Mouse (Mus musculus): ENCODE measurements at regions not wholly inside any gene's neighbourhood (a gene's known extent, or its start where the extent isn't known, plus 50 kb on each side); places are given as distances from the start of the nearest gene placed in this dataset.

GRCm38 (mm10) chr17:44370966-44371465 lies 182.6 kb downstream of the Clic5 start:
- no peak overlapping the region for H3K4me3 ChIP-seq (ENCODE audit: low read depth, low read length)
- no peaks in the 10 kb centered on the region for H3K27me3 ChIP-seq (ENCODE audit: control insufficient read depth, insufficient read depth, low read length)
- no peak overlapping the region for H3K27ac ChIP-seq (ENCODE audit: low read depth)
- DNase-seq (ENCODE audit: low spot score) (no peak), ATAC-seq (ENCODE audit: insufficient read depth, low read depth) (no peak)
- no peak for TF ChIP-seq EP300 (IDR thresholded peaks at IDR 0.05; ENCODE audit: low read depth)
- no peak for TF ChIP-seq CTCF (IDR thresholded peaks at IDR 0.05; ENCODE audit: low read depth)
- 0 out of 2 replicates have a peak, but pooled peaks cover 7% of the 10 kb centered on the region for H3K9me3 ChIP-seq (replicated peaks; ENCODE audit: control insufficient read depth, low read length)
- H3K4me2 ChIP-seq (ENCODE audit: low read depth, low read length): no peak overlapping the region
- 79% methylated on average over 3 of the region's 3 CpGs for WGBS
- no peaks in the 10 kb centered on the region for H3K36me3 ChIP-seq (replicated peaks; ENCODE audit: control insufficient read depth, insufficient read depth, low read length)
- H3K4me1 ChIP-seq (ENCODE audit: control insufficient read depth, insufficient read depth): peaks cover 18% of the 10 kb centered on the region
- H3K9ac ChIP-seq (replicated peaks; ENCODE audit: low read depth, low read length): no peak overlapping the region

GRCm38 (mm10) chr17:44371620-44372019 lies 183.2 kb downstream of the Clic5 start:
- Histone ChIP-seq H3K27ac (ENCODE audit: low read depth) (no peak overlapping the region), H3K4me1 (ENCODE audit: control insufficient read depth, insufficient read depth) (peaks cover 18% of the 10 kb centered on the region), H3K27me3 (ENCODE audit: control insufficient read depth, insufficient read depth, low read length) (no peaks in the 10 kb centered on the region), H3K36me3 (replicated peaks; ENCODE audit: control insufficient read depth, insufficient read depth, low read length) (no peaks in the 10 kb centered on the region), H3K9ac (replicated peaks; ENCODE audit: low read depth, low read length) (no peak overlapping the region), H3K4me3 (ENCODE audit: low read depth, low read length) (no peak overlapping the region), H3K9me3 (replicated peaks; ENCODE audit: control insufficient read depth, low read length) (0 out of 2 replicates have a peak, but pooled peaks cover 7% of the 10 kb centered on the region), H3K4me2 (ENCODE audit: low read depth, low read length) (no peak overlapping the region)
- DNase-seq (ENCODE audit: low spot score) (peak; percentile 54), ATAC-seq (ENCODE audit: insufficient read depth, low read depth) (peak; percentile 62)
- TF ChIP-seq EP300 (IDR thresholded peaks at IDR 0.05; ENCODE audit: low read depth): peak; percentile 52; the same call in 1 of the 2 replicates
- no peak for TF ChIP-seq CTCF (IDR thresholded peaks at IDR 0.05; ENCODE audit: low read depth)
- WGBS: 14% methylated on average over 3 of the region's 3 CpGs

- ATAC-seq (ENCODE audit: insufficient read depth, low read depth) (peak; percentile 91), DNase-seq (ENCODE audit: low spot score) (peak; percentile 70)
- WGBS: 31% methylated on average over 8 of the region's 8 CpGs
- H3K36me3 ChIP-seq (replicated peaks; ENCODE audit: control insufficient read depth, insufficient read depth, low read length): no peaks in the 10 kb centered on the region
- no peak overlapping the region for H3K4me2 ChIP-seq (ENCODE audit: low read depth, low read length)
- TF ChIP-seq CTCF (IDR thresholded peaks at IDR 0.05; ENCODE audit: low read depth) (no peak), EP300 (IDR thresholded peaks at IDR 0.05; ENCODE audit: low read depth) (peak; percentile 81)
- 0 out of 2 replicates have a peak, but pooled peaks cover 7% of the 10 kb centered on the region for H3K9me3 ChIP-seq (replicated peaks; ENCODE audit: control insufficient read depth, low read length)
- peak overlapping the region; percentile 58 for H3K27ac ChIP-seq (ENCODE audit: low read depth)
- no peak overlapping the region for H3K9ac ChIP-seq (replicated peaks; ENCODE audit: low read depth, low read length)
- no peaks in the 10 kb centered on the region for H3K27me3 ChIP-seq (ENCODE audit: control insufficient read depth, insufficient read depth, low read length)
- no peak overlapping the region for H3K4me3 ChIP-seq (ENCODE audit: low read depth, low read length)
- H3K4me1 ChIP-seq (ENCODE audit: control insufficient read depth, insufficient read depth): peaks cover 18% of the 10 kb centered on the region
Measured at GRCm38 (mm10) chr17:44373744-44374456, 185.5 kb downstream of the Clic5 start.

GRCm38 (mm10) chr17:44378391-44378790 lies 190.0 kb downstream of the Clic5 start:
- DNase-seq (ENCODE audit: low spot score): no peak
- Histone ChIP-seq H3K9me3 (replicated peaks; ENCODE audit: control insufficient read depth, low read length) (no peaks in the 10 kb centered on the region), H3K4me3 (ENCODE audit: low read depth, low read length) (no peak overlapping the region), H3K27ac (ENCODE audit: low read depth) (no peak overlapping the region), H3K9ac (replicated peaks; ENCODE audit: low read depth, low read length) (no peak overlapping the region), H3K4me1 (ENCODE audit: control insufficient read depth, insufficient read depth) (0 out of 2 replicates have a peak, but pooled peaks cover 3% of the 10 kb centered on the region), H3K36me3 (replicated peaks; ENCODE audit: control insufficient read depth, insufficient read depth, low read length) (no peaks in the 10 kb centered on the region), H3K27me3 (ENCODE audit: control insufficient read depth, insufficient read depth, low read length) (no peaks in the 10 kb centered on the region), H3K4me2 (ENCODE audit: low read depth, low read length) (no peak overlapping the region)
- ATAC-seq (ENCODE audit: insufficient read depth, low read depth): no peak
- WGBS: 74% methylated on average over 7 of the region's 7 CpGs
- TF ChIP-seq CTCF (IDR thresholded peaks at IDR 0.05; ENCODE audit: low read depth): no peak
- no peak for TF ChIP-seq EP300 (IDR thresholded peaks at IDR 0.05; ENCODE audit: low read depth)

- Histone ChIP-seq H3K4me2 (ENCODE audit: low read depth, low read length) (no peak overlapping the region), H3K27me3 (ENCODE audit: control insufficient read depth, insufficient read depth, low read length) (no peaks in the 10 kb centered on the region), H3K9me3 (replicated peaks; ENCODE audit: control insufficient read depth, low read length) (no peaks in the 10 kb centered on the region), H3K36me3 (replicated peaks; ENCODE audit: control insufficient read depth, insufficient read depth, low read length) (no peaks in the 10 kb centered on the region), H3K9ac (replicated peaks; ENCODE audit: low read depth, low read length) (no peak overlapping the region), H3K4me1 (ENCODE audit: control insufficient read depth, insufficient read depth) (no peaks in the 10 kb centered on the region), H3K4me3 (ENCODE audit: low read depth, low read length) (no peak overlapping the region), H3K27ac (ENCODE audit: low read depth) (no peak overlapping the region)
- ATAC-seq (ENCODE audit: insufficient read depth, low read depth) (no peak), DNase-seq (ENCODE audit: low spot score) (no peak)
- WGBS: 90% methylated on average over 2 of the region's 2 CpGs
- TF ChIP-seq CTCF (IDR thresholded peaks at IDR 0.05; ENCODE audit: low read depth) (no peak), EP300 (IDR thresholded peaks at IDR 0.05; ENCODE audit: low read depth) (no peak)
Measured at GRCm38 (mm10) chr17:44388916-44389315, 200.5 kb downstream of the Clic5 start.
